Mouse (Mus musculus): ENCODE data around the gene Grxcr1. TPM values are rescaled to one million over a fixed set of nuclear protein-coding genes. Genes with fewer than 3 reads are reported as not detected.

Gene Grxcr1
- polyA plus RNA-seq, 1 experiment, result not detected

GRCm38 (mm10) chr5:68087174-68087573 lies 55.5 kb downstream of the Grxcr1 start:
- no peak overlapping the region for H3K27ac ChIP-seq (ENCODE audit: control insufficient read depth, insufficient read depth, low read depth, low read length)
- TF ChIP-seq CTCF (IDR thresholded peaks at IDR 0.05; ENCODE audit: control insufficient read depth, insufficient read depth, insufficient replicate concordance, low read depth, low read length) (no peak), POLR2A (IDR thresholded peaks at IDR 0.05; ENCODE audit: control insufficient read depth, low read depth, low read length) (no peak)

GRCm38 (mm10) chr5:68093085-68093484 lies 61.5 kb downstream of the Grxcr1 start:
- no peak overlapping the region for H3K4me3 ChIP-seq (ENCODE audit: control insufficient read depth, low read depth, low read length)
- H3K27ac ChIP-seq (ENCODE audit: control insufficient read depth, insufficient read depth, low read depth, low read length), result no peak overlapping the region
- TF ChIP-seq POLR2A (IDR thresholded peaks at IDR 0.05; ENCODE audit: control insufficient read depth, low read depth, low read length), result no peak
- TF ChIP-seq CTCF (IDR thresholded peaks at IDR 0.05; ENCODE audit: control insufficient read depth, insufficient read depth, insufficient replicate concordance, low read depth, low read length), result no peak
- no peaks in the 10 kb centered on the region for H3K27me3 ChIP-seq (ENCODE audit: control insufficient read depth, insufficient read depth, low read length)
- no peaks in the 10 kb centered on the region for H3K4me1 ChIP-seq (ENCODE audit: control insufficient read depth, insufficient read depth, low read length)
- no peaks in the 10 kb centered on the region for H3K36me3 ChIP-seq (ENCODE audit: control insufficient read depth, insufficient read depth, low read length)

More at GRCm38 (mm10) chr5:68087174-68087573, 55.5 kb downstream of the Grxcr1 start:
- no peaks in the 10 kb centered on the region for H3K36me3 ChIP-seq (ENCODE audit: control insufficient read depth, insufficient read depth, low read length)
- no peaks in the 10 kb centered on the region for H3K4me1 ChIP-seq (ENCODE audit: control insufficient read depth, insufficient read depth, low read length)
- H3K4me3 ChIP-seq (ENCODE audit: control insufficient read depth, low read depth, low read length), result no peak overlapping the region
- no peaks in the 10 kb centered on the region for H3K27me3 ChIP-seq (ENCODE audit: control insufficient read depth, insufficient read depth, low read length)

- Histone ChIP-seq H3K27me3 (ENCODE audit: control insufficient read depth, insufficient read depth, low read length) (no peaks in the 10 kb centered on the region), H3K4me3 (ENCODE audit: control insufficient read depth, low read depth, low read length) (no peak overlapping the region), H3K27ac (ENCODE audit: control insufficient read depth, insufficient read depth, low read depth, low read length) (no peak overlapping the region), H3K36me3 (ENCODE audit: control insufficient read depth, insufficient read depth, low read length) (no peaks in the 10 kb centered on the region), H3K4me1 (ENCODE audit: control insufficient read depth, insufficient read depth, low read length) (no peaks in the 10 kb centered on the region)
- TF ChIP-seq POLR2A (IDR thresholded peaks at IDR 0.05; ENCODE audit: control insufficient read depth, low read depth, low read length) (no peak), CTCF (IDR thresholded peaks at IDR 0.05; ENCODE audit: control insufficient read depth, insufficient read depth, insufficient replicate concordance, low read depth, low read length) (no peak)
Observed at GRCm38 (mm10) chr5:68097665-68098624, 66.3 kb downstream of the Grxcr1 start.

GRCm38 (mm10) chr5:68112430-68113036 lies 80.9 kb downstream of the Grxcr1 start:
- no peak overlapping the region for H3K4me3 ChIP-seq (ENCODE audit: control insufficient read depth, low read depth, low read length)
- H3K4me1 ChIP-seq (ENCODE audit: control insufficient read depth, insufficient read depth, low read length), result no peaks in the 10 kb centered on the region
- TF ChIP-seq CTCF (IDR thresholded peaks at IDR 0.05; ENCODE audit: control insufficient read depth, insufficient read depth, insufficient replicate concordance, low read depth, low read length) (no peak), POLR2A (IDR thresholded peaks at IDR 0.05; ENCODE audit: control insufficient read depth, low read depth, low read length) (no peak)
- H3K27ac ChIP-seq (ENCODE audit: control insufficient read depth, insufficient read depth, low read depth, low read length), result no peak overlapping the region
- H3K36me3 ChIP-seq (ENCODE audit: control insufficient read depth, insufficient read depth, low read length), result no peaks in the 10 kb centered on the region
- no peaks in the 10 kb centered on the region for H3K27me3 ChIP-seq (ENCODE audit: control insufficient read depth, insufficient read depth, low read length)

- TF ChIP-seq CTCF (IDR thresholded peaks at IDR 0.05; ENCODE audit: control insufficient read depth, insufficient read depth, insufficient replicate concordance, low read depth, low read length) (no peak), POLR2A (IDR thresholded peaks at IDR 0.05; ENCODE audit: control insufficient read depth, low read depth, low read length) (no peak)
- Histone ChIP-seq H3K4me3 (ENCODE audit: control insufficient read depth, low read depth, low read length) (no peak overlapping the region), H3K27me3 (ENCODE audit: control insufficient read depth, insufficient read depth, low read length) (no peaks in the 10 kb centered on the region), H3K36me3 (ENCODE audit: control insufficient read depth, insufficient read depth, low read length) (no peaks in the 10 kb centered on the region), H3K4me1 (ENCODE audit: control insufficient read depth, insufficient read depth, low read length) (no peaks in the 10 kb centered on the region), H3K27ac (ENCODE audit: control insufficient read depth, insufficient read depth, low read depth, low read length) (no peak overlapping the region)
Observed at GRCm38 (mm10) chr5:68120880-68121279, 89.2 kb downstream of the Grxcr1 start.

GRCm38 (mm10) chr5:68122883-68123282 lies 91.2 kb downstream of the Grxcr1 start:
- no peaks in the 10 kb centered on the region for H3K36me3 ChIP-seq (ENCODE audit: control insufficient read depth, insufficient read depth, low read length)
- H3K27ac ChIP-seq (ENCODE audit: control insufficient read depth, insufficient read depth, low read depth, low read length), result no peak overlapping the region
- no peaks in the 10 kb centered on the region for H3K27me3 ChIP-seq (ENCODE audit: control insufficient read depth, insufficient read depth, low read length)
- H3K4me1 ChIP-seq (ENCODE audit: control insufficient read depth, insufficient read depth, low read length), result no peaks in the 10 kb centered on the region
- H3K4me3 ChIP-seq (ENCODE audit: control insufficient read depth, low read depth, low read length), result no peak overlapping the region
- TF ChIP-seq CTCF (IDR thresholded peaks at IDR 0.05; ENCODE audit: control insufficient read depth, insufficient read depth, insufficient replicate concordance, low read depth, low read length) (no peak), POLR2A (IDR thresholded peaks at IDR 0.05; ENCODE audit: control insufficient read depth, low read depth, low read length) (no peak)

- no peak overlapping the region for H3K27ac ChIP-seq (ENCODE audit: control insufficient read depth, insufficient read depth, low read depth, low read length)
- no peaks in the 10 kb centered on the region for H3K36me3 ChIP-seq (ENCODE audit: control insufficient read depth, insufficient read depth, low read length)
- no peaks in the 10 kb centered on the region for H3K27me3 ChIP-seq (ENCODE audit: control insufficient read depth, insufficient read depth, low read length)
- no peak overlapping the region for H3K4me3 ChIP-seq (ENCODE audit: control insufficient read depth, low read depth, low read length)
- H3K4me1 ChIP-seq (ENCODE audit: control insufficient read depth, insufficient read depth, low read length), result no peaks in the 10 kb centered on the region
- TF ChIP-seq POLR2A (IDR thresholded peaks at IDR 0.05; ENCODE audit: control insufficient read depth, low read depth, low read length), result no peak
- no peak for TF ChIP-seq CTCF (IDR thresholded peaks at IDR 0.05; ENCODE audit: control insufficient read depth, insufficient read depth, insufficient replicate concordance, low read depth, low read length)
Observed at GRCm38 (mm10) chr5:68125478-68125877, 93.8 kb downstream of the Grxcr1 start.

Measured in testis, adult 2 months (tissue).